Mouse (Mus musculus): ENCODE results near the gene Caprin2.

The Caprin2 gene

DNA sequence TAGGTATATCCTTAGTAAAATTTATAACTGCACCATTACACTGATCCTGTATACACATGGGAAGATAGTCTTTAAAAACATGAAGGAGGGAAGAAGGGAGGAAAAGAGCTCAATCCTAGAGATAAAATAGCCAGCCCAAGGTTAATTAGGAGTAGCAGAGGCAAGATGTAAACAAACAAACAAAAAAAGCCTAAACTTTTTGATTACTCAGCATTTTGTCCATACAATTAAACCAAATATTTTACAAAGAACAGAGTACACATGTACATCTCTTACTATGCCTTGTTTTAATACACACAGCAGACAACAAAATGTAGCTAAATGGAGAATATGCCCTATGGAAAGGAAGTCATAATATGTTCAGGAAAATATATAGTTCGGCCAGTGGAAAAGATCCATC lies 54.3 kb downstream of the Caprin2 start:
- no peak for DNase-seq (ENCODE audit: low read depth, low spot score)

GRCm38 (mm10) chr6:148838460-148838859 lies 57.6 kb downstream of the Caprin2 start:
- DNase-seq (ENCODE audit: low read depth, low spot score): no peak

- DNase-seq (ENCODE audit: low read depth, low spot score): no peak
Measured at GRCm38 (mm10) chr6:148831728-148832121, 64.3 kb downstream of the Caprin2 start.

DNA sequence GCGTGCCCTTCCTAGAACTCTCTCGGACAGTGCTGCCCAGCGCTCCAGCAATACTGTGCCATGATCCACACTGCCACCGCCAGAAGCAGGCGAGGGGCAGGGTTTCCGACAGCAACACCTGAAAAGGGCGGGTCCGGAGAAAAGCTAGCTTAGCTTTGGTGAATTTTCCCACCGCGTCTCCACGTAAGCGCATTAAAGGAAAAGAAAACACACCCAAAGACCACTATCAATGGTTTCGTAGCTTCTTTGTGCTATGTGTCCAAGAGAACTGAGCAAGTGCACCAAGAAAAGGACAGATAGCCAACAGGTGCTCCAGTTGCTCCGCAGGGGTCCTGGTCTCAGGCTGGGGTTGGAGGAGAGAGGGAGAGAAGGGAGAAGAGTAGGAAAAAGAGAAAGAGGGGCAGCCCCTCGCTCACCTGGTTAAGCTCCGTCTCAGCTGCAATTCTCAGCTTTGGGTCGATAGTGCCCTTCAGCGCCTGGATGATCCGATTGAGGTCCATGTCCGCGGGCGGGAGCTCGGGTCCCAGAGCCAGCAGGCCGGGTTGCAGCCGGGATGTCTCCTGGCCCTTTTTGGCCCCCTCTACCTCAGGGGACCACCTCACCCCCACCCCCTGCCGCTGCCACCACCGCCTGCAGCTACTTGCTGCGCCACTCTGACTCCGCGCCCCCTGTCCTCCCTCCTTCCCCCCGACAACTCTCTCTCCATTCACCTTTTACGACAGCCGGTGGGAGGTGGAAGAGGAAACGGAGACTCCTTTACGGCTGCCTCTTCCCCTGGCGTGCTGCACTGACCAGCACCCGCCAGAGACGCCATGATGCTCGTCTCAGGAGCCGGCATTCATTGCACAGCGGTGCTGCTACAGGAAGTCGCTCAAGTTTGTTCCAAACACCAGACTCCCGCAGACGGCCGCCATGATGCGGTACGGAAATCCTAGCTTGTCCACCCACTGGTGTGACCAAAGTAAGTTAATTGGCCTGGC lies 65.0 kb downstream of the Caprin2 start, which contains the start of gene Ipo8:
Ipo8 (minus strand) TSS at position 720 of the 980 bp plus-strand sequence.
- DNase-seq (ENCODE audit: low read depth, low spot score): peak; percentile 99

- DNase-seq (ENCODE audit: low read depth, low spot score): no peak
Measured at GRCm38 (mm10) chr6:148830355-148830747, 65.7 kb downstream of the Caprin2 start.

DNA sequence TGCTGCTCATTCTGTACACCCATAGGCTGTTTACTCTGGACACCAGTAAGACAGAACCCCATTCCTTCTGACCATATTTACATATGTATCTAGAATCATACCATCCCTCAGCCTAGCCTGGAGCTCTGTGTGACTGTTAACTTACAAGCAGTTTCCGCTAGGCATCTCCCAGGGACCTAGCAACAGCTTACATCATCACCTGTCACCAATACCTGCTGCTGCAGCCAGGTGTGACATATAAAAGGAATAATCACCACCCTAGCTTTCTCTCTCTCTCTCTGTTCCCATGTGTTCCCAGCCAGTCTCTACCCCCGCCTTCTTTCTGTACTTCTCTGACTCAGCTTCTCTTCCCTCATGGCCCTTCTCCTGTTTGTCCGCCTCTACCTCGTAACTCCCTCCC lies 69.9 kb downstream of the Caprin2 start:
- DNase-seq (ENCODE audit: low read depth, low spot score): no peak

DNA sequence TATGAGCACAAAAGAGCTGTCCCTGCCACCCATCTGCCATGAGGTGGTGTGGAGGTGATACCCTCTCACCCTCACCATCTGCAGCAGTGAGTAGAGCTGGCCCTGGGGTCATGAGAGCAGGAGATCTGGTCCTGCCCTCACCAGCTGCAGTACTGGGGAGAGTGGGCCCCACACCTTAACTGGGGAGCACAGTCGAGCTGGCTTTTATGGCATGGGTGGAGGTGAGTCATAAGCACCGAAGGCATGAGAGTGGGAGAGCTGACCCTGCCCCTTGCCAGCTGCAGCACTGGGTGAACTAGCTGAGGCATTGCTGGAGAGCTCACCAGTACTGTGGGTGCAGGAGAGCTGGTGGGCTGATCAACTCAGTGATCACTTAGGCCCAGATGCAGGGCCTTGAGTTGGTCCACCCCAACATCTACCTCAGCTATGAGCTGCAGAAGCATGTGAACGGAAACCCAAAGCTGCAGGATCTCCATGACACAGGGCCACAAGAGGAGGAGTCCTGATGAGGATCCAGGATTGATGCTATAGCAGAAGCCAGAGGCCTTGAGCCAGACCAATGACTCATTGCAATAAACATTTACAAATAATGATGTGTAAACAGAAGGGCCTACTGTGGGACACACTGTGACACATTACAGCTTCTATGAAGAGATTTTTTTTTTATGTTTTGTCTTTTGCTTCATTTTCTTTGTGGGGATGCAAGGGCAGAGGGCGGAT lies 77.3 kb downstream of the Caprin2 start:
- DNase-seq (ENCODE audit: low read depth, low spot score): no peak

GRCm38 (mm10) chr6:148816751-148817150 lies 79.3 kb downstream of the Caprin2 start:
- DNase-seq (ENCODE audit: low read depth, low spot score): no peak

- DNase-seq (ENCODE audit: low read depth, low spot score): no peak
Measured at GRCm38 (mm10) chr6:148811117-148811516, 84.9 kb downstream of the Caprin2 start.

DNA sequence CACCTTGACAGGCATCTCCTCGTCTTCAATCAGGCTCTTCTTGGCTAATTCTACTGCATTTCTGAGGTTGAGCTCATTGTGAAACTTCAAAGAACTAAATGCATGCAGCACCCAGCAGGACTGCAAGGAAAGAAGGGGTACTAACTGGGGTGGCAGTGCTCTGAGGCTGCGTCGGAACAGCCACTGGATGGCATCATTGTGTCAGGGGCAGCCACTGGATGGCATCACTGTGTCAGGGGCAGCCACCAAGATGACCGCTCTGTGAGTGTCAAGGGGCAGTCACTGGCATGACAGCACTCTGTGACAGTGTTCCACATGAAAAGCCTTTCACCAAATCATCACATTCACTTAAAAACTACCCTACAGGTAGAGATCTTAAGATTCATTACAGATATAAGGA lies 96.3 kb downstream of the Caprin2 start:
- DNase-seq (ENCODE audit: low read depth, low spot score): no peak

DNA sequence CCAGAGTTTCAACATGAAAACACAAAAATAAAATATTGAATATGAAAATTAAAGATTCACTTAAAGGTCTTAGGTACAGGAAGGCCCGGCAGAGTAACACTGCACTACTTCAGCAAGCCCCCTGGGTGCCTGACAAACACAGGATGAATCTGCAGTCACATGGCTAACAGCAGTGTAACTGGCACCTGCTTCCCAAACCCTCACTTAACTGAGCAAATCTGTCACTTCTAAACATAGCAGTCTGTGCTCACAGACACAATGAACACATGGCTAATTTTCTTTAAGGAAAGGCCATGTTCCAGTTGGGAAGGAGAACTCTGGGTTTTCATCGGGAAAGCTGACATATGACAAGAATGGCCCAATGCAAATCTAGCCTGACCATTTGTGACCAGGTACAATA lies 100.9 kb downstream of the Caprin2 start:
- DNase-seq (ENCODE audit: low read depth, low spot score): peak; percentile 21

Measured in telencephalon, adult 2 months (tissue).